Mouse (Mus musculus) limb, embryonic 13.5 days (tissue): Measurements from ENCODE around the gene Neb. TPM values are rescaled to one million over a fixed set of nuclear protein-coding genes. Genes with fewer than 3 reads are reported as not detected.

ENCODE experiments used
- ATAC-seq: fragments of 200-750 bp; cut with Nextera tagmentation; 2 replicates; pipeline ENCODE4 v1.8.0; 2017; ENCODE audit warnings: low read depth, moderate number of reproducible peaks, moderate TSS enrichment; ENCODE audit not compliant: low FRiP score
- H3K27ac ChIP-seq: fragments of 300-500 bp; sonication (generic); 2 replicates; pipeline ENCODE4 v1.5.1; 2015; ENCODE audit warnings: inconsistent platforms, mild to moderate bottlenecking, moderate library complexity
- H3K27me3 ChIP-seq: fragments of 300-500 bp; sonication (generic); 2 replicates; pipeline ENCODE4 v1.6.1; 2015; ENCODE audit warnings: mild to moderate bottlenecking, inconsistent platforms
- H3K36me3 ChIP-seq: fragments of 300-500 bp; sonication (generic); 2 replicates; pipeline ENCODE4 v1.6.1; 2015; ENCODE audit warnings: inconsistent platforms, mild to moderate bottlenecking, moderate library complexity
- H3K4me1 ChIP-seq: fragments of 300-500 bp; sonication (generic); 2 replicates; pipeline ENCODE4 v1.6.1; 2015; ENCODE audit warnings: inconsistent platforms
- H3K4me2 ChIP-seq: fragments of 300-500 bp; sonication (generic); replicated peaks from 2 replicates; pipeline ENCODE4 v1.6.1; 2015; ENCODE audit warnings: inconsistent platforms, mild to moderate bottlenecking, moderate library complexity
- H3K4me3 ChIP-seq: fragments of 300-500 bp; sonication (generic); 2 replicates; pipeline ENCODE4 v1.5.1; 2015; ENCODE audit warnings: moderate library complexity, mild to moderate bottlenecking, inconsistent platforms
- H3K9ac ChIP-seq: fragments of 300-500 bp; sonication (generic); 2 replicates; pipeline ENCODE4 v1.6.1; 2015; ENCODE audit warnings: mild to moderate bottlenecking, inconsistent platforms
- H3K9me3 ChIP-seq: fragments of 300-500 bp; sonication (generic); 2 replicates; pipeline ENCODE4 v1.6.1; 2016; ENCODE audit warnings: inconsistent platforms
- WGBS: fragments of 180-500 bp; shearing (Covaris S2); methylation state at CpG from one replicate; pipeline ENCODE4 v1.1.7; 2015; 5-methylcytosine and 5-hydroxymethylcytosine counted together
- polyA plus RNA-seq: library from polyadenylated mRNA; unstranded; fragments of >200 nt; fragmentation: Nextera tagmentation; extraction: Ambion mirVana; gene quantifications from 2 replicates; pipeline ENCODE4 v1.2.1, GENCODE M21; 2015

Neb gene
- polyA plus RNA-seq, 1 experiment from 2014 or later: 101 TPM

DNA sequence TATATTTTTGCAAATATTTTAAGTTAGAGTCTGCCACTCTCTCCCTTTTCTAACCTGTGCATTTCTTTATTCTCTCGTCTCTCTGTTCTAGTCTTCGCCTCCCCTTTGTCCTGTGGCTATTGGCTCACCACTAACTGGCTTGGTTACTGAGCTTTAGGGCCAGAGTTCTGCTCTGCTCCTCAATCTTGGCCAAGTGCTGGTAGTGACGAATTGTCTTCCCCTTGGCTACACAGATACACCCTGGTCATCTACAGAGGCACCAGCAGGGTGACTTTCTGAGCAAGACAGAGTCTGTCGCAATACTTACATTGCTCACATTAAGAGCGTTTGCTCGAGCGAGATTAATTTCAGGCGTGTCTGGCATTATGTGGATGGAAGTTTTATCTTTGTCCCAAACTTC is 162.3 kb downstream of the Neb start:
- Histone ChIP-seq H3K9me3 (no peaks in the 10 kb centered on the region), H3K4me2 (no peak overlapping the region), H3K4me3 (no peak overlapping the region), H3K9ac (no peak overlapping the region), H3K27me3 (no peaks in the 10 kb centered on the region), H3K36me3 (no peaks in the 10 kb centered on the region), H3K27ac (no peak overlapping the region), H3K4me1 (no peaks in the 10 kb centered on the region)
- WGBS: 91% methylated on average over 8 of the region's 8 CpGs
- no peak for ATAC-seq

DNA sequence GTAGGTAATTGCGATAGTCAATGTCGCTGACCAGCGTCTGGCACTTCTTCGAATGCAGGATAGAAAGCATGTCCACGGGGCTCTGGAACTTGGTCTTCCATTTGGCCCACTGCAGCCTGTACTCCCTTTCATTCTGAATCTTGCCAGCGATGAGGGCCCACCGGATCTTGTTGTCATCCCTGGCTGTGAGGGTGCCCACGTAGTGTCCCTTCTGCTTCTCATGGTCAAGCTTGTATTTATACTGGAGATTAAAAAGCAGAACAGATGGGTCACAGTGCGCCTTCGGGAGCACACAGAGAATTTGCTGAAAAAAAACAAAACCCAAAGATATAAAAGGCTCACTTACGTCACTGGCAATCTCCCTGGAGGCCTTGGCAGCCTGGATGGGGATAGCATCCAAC is 165.7 kb downstream of the Neb start:
- no peak for ATAC-seq
- WGBS: 94% methylated on average over 11 of the region's 11 CpGs
- Histone ChIP-seq H3K27ac (no peak overlapping the region), H3K4me2 (no peak overlapping the region), H3K4me1 (no peaks in the 10 kb centered on the region), H3K36me3 (no peaks in the 10 kb centered on the region), H3K9ac (no peak overlapping the region), H3K9me3 (no peaks in the 10 kb centered on the region), H3K27me3 (no peaks in the 10 kb centered on the region), H3K4me3 (no peak overlapping the region)

DNA sequence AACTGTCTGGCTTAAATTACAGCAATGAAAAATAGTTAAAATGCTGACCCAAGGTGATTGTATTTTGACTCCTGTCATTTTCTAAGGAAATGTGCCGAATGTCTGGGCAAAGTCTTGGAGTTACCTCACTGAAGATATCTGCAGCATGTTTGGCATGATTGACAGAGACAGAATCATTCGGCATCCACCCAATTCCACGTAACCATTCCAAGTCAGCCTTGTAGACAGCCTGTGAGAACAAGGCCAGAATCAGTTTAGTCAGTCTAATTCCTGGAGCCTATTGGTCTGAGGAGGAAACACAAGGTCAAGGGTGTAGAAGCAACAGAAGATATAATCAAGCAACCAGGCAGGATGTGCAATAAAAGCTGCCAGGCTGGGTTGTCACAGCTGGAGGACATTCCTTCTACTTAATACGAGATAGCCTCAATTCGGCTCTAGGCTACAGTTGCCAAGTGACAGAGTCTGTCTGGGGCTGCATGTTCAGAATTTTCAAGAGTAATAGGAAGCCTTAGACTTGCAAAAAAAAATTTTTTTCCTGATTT is 166.8 kb downstream of the Neb start:
- Histone ChIP-seq H3K4me3 (no peak overlapping the region), H3K4me2 (no peak overlapping the region)

DNA sequence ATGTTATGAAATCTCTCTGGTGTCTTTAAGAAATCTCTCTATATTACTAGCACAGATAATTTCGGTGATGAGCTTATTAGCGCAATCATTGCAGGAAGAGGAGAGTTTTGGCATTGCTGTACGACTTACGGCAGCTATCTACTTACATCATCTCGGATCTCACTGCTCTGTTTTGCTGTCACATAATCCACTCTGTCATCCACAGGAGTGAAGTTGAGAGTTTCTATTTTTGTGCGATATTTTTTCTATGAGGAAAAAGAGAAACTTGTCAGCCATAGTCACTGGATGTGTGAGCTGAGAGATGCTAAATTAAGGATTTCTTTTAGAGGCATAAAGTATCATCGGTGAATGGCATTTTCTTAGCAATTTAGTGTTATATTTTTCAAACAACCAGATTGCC is 167.6 kb downstream of the Neb start:
- H3K27me3 ChIP-seq: no peaks in the 10 kb centered on the region
- H3K9ac ChIP-seq: no peak overlapping the region
- H3K27ac ChIP-seq: no peak overlapping the region
- 91% methylated on average over 7 of the region's 7 CpGs for WGBS
- no peaks in the 10 kb centered on the region for H3K4me1 ChIP-seq
- no peaks in the 10 kb centered on the region for H3K36me3 ChIP-seq
- no peaks in the 10 kb centered on the region for H3K9me3 ChIP-seq
- H3K4me2 ChIP-seq: no peak overlapping the region
- ATAC-seq: no peak
- H3K4me3 ChIP-seq: no peak overlapping the region

More for the DNA sequence above, 166.8 kb downstream of the Neb start:
- ATAC-seq: no peak
- Histone ChIP-seq H3K36me3 (no peaks in the 10 kb centered on the region), H3K27me3 (no peaks in the 10 kb centered on the region), H3K4me1 (no peaks in the 10 kb centered on the region), H3K9me3 (no peaks in the 10 kb centered on the region), H3K27ac (no peak overlapping the region), H3K9ac (no peak overlapping the region)
- 48% methylated on average over 5 of the region's 5 CpGs for WGBS

DNA sequence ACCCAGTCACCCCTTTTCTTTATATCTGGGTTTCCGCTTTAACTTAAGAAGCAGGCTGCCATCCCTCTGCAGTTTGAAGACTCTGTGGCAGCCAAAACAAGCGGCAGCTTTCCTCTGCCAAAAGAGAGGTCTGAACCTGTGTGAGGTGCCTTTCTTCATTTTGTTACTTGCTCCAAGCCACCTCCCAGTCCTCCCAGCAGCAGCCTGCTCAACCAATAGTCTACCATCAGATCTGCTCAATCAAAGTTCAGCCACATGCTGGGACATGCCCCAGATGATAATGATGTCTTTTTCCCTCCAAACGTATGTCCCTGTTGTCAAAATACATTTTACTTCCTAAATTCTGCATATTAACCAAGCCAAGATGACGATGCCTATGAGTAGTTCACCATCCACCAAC is 173.3 kb downstream of the Neb start:
- H3K27ac ChIP-seq: no peak overlapping the region
- WGBS: 79% methylated on average over 4 of the region's 4 CpGs
- no peak for ATAC-seq
- H3K9ac ChIP-seq: no peak overlapping the region
- H3K4me1 ChIP-seq: no peaks in the 10 kb centered on the region
- no peak overlapping the region for H3K4me2 ChIP-seq
- no peaks in the 10 kb centered on the region for H3K36me3 ChIP-seq
- no peaks in the 10 kb centered on the region for H3K9me3 ChIP-seq
- no peaks in the 10 kb centered on the region for H3K27me3 ChIP-seq
- no peak overlapping the region for H3K4me3 ChIP-seq

DNA sequence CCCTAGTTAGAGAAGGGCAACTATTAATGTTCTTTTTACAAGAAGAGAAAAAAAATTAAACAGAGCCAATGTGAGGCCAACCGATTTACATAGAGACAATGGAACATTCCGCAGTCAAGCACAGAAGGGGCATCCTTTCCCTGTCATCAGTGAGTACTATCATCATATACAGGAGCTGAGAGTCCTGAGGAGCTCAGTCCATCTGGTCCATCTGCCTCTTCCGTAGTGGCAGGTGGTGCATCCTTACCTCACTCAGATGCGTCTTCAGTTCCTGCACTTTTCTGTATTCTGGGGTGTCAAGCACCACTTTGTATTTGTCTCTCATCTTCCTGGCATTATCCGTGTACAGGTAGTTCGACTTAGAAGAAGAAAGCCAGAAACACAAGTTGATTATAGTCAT is 184.6 kb downstream of the Neb start:
- ATAC-seq: no peak
- no peak overlapping the region for H3K4me2 ChIP-seq

DNA sequence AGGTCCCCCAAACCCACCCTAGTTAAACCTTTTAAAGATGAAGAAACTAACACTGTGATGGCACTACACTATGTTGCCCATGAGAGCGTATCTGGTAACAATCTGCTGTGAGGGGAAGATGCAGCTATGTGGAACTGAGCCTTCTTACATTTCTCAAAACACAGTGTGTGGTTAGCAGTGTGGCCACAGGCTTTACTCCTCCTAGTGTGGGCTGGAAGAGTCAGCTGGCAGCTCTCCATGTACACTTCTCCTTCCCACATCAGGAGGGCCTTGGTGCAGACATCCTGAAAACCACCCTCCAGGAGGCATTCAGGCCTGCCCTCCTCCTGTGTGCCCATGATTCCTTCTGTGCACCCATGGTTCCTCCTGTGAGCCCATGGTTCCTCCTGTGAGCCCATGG is 198.6 kb downstream of the Neb start:
- WGBS: 81% methylated on average over 1 of the region's 1 CpGs
- ATAC-seq: no peak

More for the DNA sequence above, 184.6 kb downstream of the Neb start:
- Histone ChIP-seq H3K4me3 (no peak overlapping the region), H3K9me3 (no peaks in the 10 kb centered on the region), H3K36me3 (no peaks in the 10 kb centered on the region), H3K4me1 (no peaks in the 10 kb centered on the region), H3K27me3 (no peaks in the 10 kb centered on the region), H3K9ac (no peak overlapping the region), H3K27ac (no peak overlapping the region)
- 92% methylated on average over 6 of the region's 6 CpGs for WGBS

DNA sequence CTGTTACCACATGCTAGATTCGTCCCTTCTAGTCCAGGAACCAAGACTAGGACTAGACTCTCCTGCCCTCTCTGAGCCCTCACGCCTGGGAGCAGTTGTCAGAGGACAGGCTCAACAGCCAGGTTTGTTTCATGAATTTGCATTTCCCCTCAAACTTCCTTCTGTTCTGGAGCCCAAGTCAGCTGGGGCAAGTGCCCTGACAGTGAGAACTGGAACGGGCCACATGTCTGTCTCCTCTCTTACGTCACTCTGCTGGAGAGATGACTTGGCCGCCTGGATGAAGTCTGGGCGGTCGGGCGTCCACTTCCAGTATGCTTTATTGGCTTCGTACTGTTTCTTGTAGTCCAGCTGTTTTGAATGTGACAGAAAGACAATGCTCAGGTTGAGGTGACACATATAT is 200.5 kb downstream of the Neb start:
- no peaks in the 10 kb centered on the region for H3K27me3 ChIP-seq
- H3K4me3 ChIP-seq: no peak overlapping the region
- H3K4me1 ChIP-seq: 0 out of 2 replicates have a peak, but pooled peaks cover 3% of the 10 kb centered on the region
- no peaks in the 10 kb centered on the region for H3K9me3 ChIP-seq
- H3K27ac ChIP-seq: no peak overlapping the region
- no peak for ATAC-seq
- no peak overlapping the region for H3K9ac ChIP-seq
- WGBS: 68% methylated on average over 9 of the region's 9 CpGs
- H3K36me3 ChIP-seq: no peaks in the 10 kb centered on the region
- no peak overlapping the region for H3K4me2 ChIP-seq

More for the DNA sequence above, 198.6 kb downstream of the Neb start:
- Histone ChIP-seq H3K27ac (no peak overlapping the region), H3K4me2 (no peak overlapping the region), H3K4me3 (no peak overlapping the region), H3K9ac (no peak overlapping the region), H3K36me3 (no peaks in the 10 kb centered on the region), H3K9me3 (no peaks in the 10 kb centered on the region), H3K4me1 (0 out of 2 replicates have a peak, but pooled peaks cover 3% of the 10 kb centered on the region), H3K27me3 (no peaks in the 10 kb centered on the region)

DNA sequence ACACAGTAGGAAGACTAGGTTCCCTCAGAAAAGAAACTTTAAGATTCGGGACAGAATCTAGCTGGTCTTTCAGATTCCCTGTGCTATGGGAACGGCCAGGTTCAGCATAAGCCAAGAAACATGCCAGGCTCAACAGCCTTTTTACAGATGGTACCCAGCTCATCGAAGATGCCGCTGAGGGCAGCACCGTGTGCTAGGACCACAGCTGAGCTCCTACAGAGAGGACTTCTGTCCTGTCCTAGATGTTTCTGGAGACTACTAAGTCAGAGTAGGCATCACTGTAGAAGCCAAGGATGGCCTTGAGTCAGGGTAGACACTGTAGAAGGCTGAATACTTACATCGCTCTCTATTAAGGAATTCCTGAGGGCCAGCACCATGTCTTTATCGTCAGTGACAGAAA is 201.1 kb downstream of the Neb start:
- 0 out of 2 replicates have a peak, but pooled peaks cover 3% of the 10 kb centered on the region for H3K4me1 ChIP-seq
- H3K27ac ChIP-seq: no peak overlapping the region
- no peak overlapping the region for H3K4me3 ChIP-seq
- H3K36me3 ChIP-seq: no peaks in the 10 kb centered on the region
- no peaks in the 10 kb centered on the region for H3K27me3 ChIP-seq
- no peak overlapping the region for H3K9ac ChIP-seq
- no peak overlapping the region for H3K4me2 ChIP-seq
- WGBS: 94% methylated on average over 7 of the region's 7 CpGs
- no peaks in the 10 kb centered on the region for H3K9me3 ChIP-seq
- no peak for ATAC-seq

DNA sequence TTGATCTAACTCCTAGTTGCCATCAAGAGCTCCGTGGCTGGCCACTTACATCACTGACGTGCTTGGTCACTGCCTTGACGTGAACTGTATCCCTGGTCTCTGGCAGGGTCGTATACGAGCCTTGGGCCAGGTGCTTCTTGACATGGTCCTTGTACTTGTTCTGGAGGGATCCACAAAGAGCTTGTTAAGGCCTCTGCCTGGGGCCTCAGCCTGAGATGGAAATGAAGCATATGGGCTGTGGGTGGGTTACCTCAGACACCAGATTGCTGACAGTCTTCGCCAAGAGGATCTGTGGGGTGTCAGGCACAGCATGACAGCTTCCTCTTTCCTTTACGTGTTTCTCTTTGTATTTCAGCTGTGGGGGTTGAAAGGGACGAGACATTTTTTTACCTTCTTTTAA is 201.7 kb downstream of the Neb start:
- WGBS: 39% methylated on average over 8 of the region's 8 CpGs

DNA sequence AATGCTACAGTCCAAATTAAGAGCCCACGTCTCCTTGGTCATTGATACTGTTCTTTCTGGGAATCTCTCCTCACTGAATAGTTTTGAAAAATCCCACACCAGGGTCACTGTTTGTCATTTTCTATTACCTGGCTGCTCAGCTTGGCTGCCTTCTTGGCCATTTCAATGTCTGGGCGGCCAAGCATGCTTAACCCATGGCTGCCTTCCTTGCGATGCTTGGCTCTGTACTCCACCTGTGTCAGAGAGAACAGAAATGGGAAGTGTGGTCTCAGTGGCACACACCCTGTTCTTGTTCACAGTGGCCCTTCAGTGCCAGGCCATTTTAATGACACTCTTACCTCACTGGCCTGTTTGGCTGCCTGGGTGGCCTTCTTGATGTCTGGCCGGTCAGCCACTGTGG is 203.3 kb downstream of the Neb start:
- no peaks in the 10 kb centered on the region for H3K27me3 ChIP-seq
- H3K9ac ChIP-seq: no peak overlapping the region
- no peaks in the 10 kb centered on the region for H3K9me3 ChIP-seq
- H3K27ac ChIP-seq: no peak overlapping the region
- 0 out of 2 replicates have a peak, but pooled peaks cover 3% of the 10 kb centered on the region for H3K4me1 ChIP-seq
- no peak for ATAC-seq
- H3K36me3 ChIP-seq: no peaks in the 10 kb centered on the region
- no peak overlapping the region for H3K4me3 ChIP-seq
- no peak overlapping the region for H3K4me2 ChIP-seq
- WGBS: 77% methylated on average over 4 of the region's 4 CpGs

More for the DNA sequence above, 201.7 kb downstream of the Neb start:
- Histone ChIP-seq H3K4me3 (no peak overlapping the region), H3K4me2 (no peak overlapping the region), H3K4me1 (0 out of 2 replicates have a peak, but pooled peaks cover 3% of the 10 kb centered on the region), H3K9ac (no peak overlapping the region), H3K36me3 (no peaks in the 10 kb centered on the region), H3K27ac (no peak overlapping the region), H3K9me3 (no peaks in the 10 kb centered on the region), H3K27me3 (no peaks in the 10 kb centered on the region)
- ATAC-seq: no peak

DNA sequence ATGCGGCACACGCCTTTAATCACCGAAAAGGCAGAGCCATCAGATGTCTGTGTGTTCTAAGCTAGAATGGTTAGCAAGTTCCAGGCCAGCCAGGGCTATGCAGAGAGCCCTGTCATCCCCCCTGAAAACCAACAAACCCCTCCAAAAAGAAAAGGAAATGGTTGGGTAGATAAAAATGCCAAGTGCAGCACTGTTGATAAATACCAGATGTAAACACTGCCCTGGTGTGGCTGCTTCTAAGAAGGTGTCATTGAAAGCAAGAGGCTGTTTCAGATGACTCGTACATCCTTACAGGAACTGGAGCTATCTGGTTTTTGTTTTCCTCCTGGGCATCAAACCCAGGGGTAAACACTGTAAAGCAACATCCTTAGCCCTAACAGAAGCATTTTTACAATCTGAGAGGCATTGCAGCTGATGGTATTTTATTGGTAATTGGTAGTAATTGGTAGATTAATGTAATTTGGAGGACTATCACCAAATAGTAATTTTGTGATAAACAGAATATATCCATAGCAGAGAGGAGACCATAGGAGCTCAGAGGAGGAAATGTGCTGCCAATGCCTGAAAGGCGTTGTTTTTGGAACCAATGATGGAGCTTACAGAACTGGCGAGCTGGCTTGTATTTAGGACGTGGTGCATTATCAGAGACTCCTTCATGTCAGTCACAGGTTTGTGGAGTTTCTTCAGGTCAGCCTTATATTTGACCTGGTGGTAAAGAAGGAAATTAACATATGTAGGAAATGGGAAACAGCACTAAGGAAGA is 208.8 kb downstream of the Neb start:
- Histone ChIP-seq H3K4me3 (no peak overlapping the region), H3K4me2 (no peak overlapping the region), H3K9me3 (no peaks in the 10 kb centered on the region), H3K27me3 (no peaks in the 10 kb centered on the region), H3K9ac (no peak overlapping the region), H3K4me1 (no peaks in the 10 kb centered on the region), H3K36me3 (no peaks in the 10 kb centered on the region), H3K27ac (no peak overlapping the region)
- no peak for ATAC-seq
- 57% methylated on average over 7 of the region's 7 CpGs for WGBS

DNA sequence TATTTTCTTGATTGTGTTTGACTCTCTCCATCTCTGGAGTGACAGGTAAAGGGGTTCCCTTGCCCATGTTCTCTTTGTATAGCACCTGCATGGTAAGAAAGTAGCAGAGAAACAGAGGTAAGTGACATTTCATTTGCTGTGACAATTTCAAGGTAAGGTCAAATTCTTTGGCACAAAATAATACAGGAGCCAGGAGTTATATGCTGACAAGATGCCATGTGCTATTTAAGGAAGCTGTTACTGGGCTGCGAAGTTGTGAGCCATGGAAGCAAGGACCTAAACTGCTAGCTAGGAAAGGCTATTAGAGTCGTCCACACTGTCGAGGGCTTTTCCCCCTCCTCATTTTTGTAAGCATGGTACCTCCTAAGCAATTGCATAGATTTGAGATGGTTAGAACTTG is 225.2 kb downstream of the Neb start:
- H3K9me3 ChIP-seq: no peaks in the 10 kb centered on the region
- no peak overlapping the region for H3K9ac ChIP-seq
- no peaks in the 10 kb centered on the region for H3K36me3 ChIP-seq
- H3K4me3 ChIP-seq: no peak overlapping the region
- no peak overlapping the region for H3K27ac ChIP-seq
- ATAC-seq: no peak
- WGBS: 76% methylated on average over 3 of the region's 3 CpGs
- no peaks in the 10 kb centered on the region for H3K27me3 ChIP-seq
- no peak overlapping the region for H3K4me2 ChIP-seq
- peaks cover 8% of the 10 kb centered on the region for H3K4me1 ChIP-seq
